Mouse (Mus musculus): ENCODE measurements around the gene Pmp22.

Gene Pmp22

GRCm38 (mm10) chr11:63126976-63127375 is 1.8 kb upstream of the Pmp22 start:
- no peak for DNase-seq (ENCODE audit: low read depth, low spot score)

DNA sequence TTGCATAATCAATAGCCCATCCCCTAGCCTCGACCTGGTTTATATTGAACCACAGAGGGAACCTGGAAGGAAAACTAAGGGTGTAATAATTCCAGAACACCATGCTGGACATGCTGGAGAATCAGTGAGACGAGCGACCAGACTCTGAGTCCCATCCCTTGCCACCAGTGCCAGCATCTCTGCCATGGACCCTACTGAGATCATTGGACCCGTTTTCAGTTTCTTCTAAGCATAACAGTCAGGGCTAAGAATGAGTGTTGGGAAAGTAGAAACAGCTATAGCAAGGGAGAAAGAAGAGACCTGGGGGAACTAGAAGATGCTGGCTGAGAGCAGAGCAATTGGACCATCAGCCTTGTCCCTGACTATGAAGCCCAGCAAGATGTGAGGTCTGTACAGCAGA is 1.3 kb upstream of the Pmp22 start:
- DNase-seq (ENCODE audit: low read depth, low spot score), result no peak

- no peak for DNase-seq (ENCODE audit: low read depth, low spot score)
Measured at GRCm38 (mm10) chr11:63129375-63129774, 593 bp downstream of the Pmp22 start.

DNA sequence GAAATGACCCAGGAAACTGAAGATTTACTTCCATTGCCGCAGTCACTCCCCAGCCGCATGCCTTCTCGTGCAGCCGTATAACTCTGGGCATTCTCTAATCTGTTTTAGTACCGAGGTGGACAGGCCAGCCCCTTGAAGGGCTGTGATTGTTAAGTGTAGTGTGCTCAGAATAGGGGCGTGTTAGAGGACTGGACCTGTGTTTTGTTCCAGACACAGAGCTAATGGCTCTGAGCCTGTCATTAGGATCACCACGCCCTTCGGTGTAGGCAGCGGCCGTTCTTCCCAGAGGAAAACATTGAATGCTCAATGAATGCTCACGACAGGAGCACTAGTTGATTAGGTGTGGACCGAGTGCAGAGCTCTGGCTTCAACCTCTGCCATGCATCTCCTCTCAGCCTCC is 1.1 kb downstream of the Pmp22 start:
- DNase-seq (ENCODE audit: low read depth, low spot score), result no peak

DNA sequence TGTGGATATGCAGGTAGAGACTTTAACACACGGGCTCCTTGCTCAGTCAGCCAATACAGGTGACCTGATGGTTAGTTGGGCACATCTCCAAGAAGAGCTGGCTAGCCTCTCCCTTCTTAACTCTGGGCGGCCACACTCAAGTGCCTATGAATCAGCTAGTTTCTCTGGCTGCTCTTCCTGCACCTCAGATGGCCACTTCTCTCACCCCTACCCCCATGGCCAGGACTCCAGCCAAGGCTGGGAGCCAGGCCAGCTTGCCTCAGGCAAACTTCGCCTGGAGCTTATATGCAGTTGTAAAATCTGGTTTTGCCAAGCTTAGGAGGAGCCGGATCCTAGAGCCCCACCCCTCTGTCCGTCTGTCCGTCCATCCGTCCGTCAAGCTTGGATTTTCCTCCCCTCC is 1.7 kb downstream of the Pmp22 start:
- DNase-seq (ENCODE audit: low read depth, low spot score), result no peak

GRCm38 (mm10) chr11:63131001-63131692 is 2.4 kb downstream of the Pmp22 start:
- DNase-seq (ENCODE audit: low read depth, low spot score), result no peak

DNA sequence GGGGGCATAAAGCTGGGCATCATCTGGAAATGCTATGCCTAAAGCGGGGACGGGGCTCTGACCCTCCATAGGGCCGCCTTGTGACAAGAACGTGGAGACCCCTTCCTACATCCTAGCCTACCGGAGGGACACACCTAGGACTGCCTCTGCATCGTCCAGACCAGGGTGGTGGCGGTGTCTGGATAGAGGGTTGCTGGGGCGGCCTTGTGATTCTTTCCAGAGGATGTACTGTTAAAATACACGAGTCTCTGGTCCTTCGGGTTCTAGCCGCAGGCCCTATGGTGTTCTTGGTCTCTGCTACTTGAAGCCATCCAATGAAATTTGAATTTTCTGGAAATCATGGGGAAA is 2.9 kb downstream of the Pmp22 start:
- DNase-seq (ENCODE audit: low read depth, low spot score), result no peak

GRCm38 (mm10) chr11:63132151-63132500 is 3.3 kb downstream of the Pmp22 start:
- DNase-seq (ENCODE audit: low read depth, low spot score), result no peak

GRCm38 (mm10) chr11:63132501-63133435 is 4.0 kb downstream of the Pmp22 start:
- peak; percentile 64 for DNase-seq (ENCODE audit: low read depth, low spot score)

- DNase-seq (ENCODE audit: low read depth, low spot score), result no peak
Measured at GRCm38 (mm10) chr11:63134021-63134420, 5.2 kb downstream of the Pmp22 start.

GRCm38 (mm10) chr11:63134742-63135482 is 6.1 kb downstream of the Pmp22 start:
- no peak for DNase-seq (ENCODE audit: low read depth, low spot score)

DNA sequence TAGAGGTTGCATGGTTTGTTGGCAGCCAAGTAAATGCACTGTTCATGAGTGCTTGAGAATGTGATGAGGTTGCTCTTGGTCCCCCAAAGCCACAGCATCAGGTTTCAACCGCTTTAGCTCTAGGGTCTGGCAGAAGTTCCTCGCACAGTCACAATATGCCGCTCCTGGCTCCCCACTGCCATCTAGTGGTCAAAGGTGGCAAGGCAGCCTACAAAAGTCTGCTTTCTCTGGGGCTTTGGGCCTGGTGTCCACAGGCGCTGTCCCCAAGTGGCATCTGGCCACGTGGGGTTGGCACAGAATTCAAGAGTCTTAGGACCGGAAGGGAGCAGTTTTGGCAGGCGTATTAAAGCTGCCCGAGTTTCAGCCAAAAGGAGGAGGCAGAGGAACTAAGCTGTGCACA is 6.8 kb downstream of the Pmp22 start:
- DNase-seq (ENCODE audit: low read depth, low spot score), result peak; percentile 89

GRCm38 (mm10) chr11:63136205-63136604 is 7.4 kb downstream of the Pmp22 start:
- no peak for DNase-seq (ENCODE audit: low read depth, low spot score)

- no peak for DNase-seq (ENCODE audit: low read depth, low spot score)
Measured at GRCm38 (mm10) chr11:63136836-63137416, 8.1 kb downstream of the Pmp22 start.

DNA sequence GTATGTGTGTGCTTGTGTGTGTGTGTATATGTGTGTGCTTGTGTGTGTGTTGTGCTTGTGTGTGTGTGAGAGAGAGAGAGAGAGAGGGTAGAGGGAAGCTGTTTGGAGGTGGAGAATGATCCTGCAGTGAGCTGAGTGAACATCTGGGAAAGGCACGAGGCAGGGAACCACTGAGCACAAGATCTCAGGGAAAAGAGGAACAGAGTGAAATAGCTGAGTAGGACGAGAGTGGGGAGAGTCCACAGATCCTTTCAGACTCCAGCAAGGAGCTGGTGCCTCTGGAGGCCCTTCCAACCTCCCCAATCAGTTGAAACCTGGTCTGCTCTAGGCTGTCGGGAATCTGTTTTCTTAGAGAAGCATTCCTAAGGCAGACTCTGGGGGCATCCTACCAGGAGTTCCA is 10.0 kb downstream of the Pmp22 start:
- no peak for DNase-seq (ENCODE audit: low read depth, low spot score)

- DNase-seq (ENCODE audit: low read depth, low spot score), result no peak
Measured at GRCm38 (mm10) chr11:63142311-63142710, 13.5 kb downstream of the Pmp22 start.

DNA sequence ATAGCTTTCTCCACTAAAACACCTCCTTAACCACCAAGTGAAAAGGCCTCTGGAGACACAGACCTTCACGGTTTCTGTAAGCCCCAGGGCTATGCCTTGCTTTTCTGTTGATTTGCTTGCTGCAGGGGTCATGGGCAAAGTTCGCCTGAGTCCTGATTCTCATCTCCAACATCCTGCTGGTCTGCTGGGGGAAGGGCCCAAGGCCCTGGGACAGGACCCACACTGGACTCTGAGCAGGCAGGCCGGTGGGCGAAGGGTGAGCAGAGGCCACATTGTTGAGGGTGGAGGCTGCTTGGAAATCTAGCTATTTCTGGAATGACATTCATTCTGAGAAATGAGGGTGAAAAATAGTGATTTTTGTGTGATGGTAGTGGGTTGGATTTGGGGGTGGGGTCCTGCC is 14.0 kb downstream of the Pmp22 start:
- no peak for DNase-seq (ENCODE audit: low read depth, low spot score)

GRCm38 (mm10) chr11:63143486-63143885 is 14.7 kb downstream of the Pmp22 start:
- no peak for DNase-seq (ENCODE audit: low read depth, low spot score)

GRCm38 (mm10) chr11:63146601-63147000 is 17.8 kb downstream of the Pmp22 start:
- no peak for DNase-seq (ENCODE audit: low read depth, low spot score)

GRCm38 (mm10) chr11:63148276-63148675 is 19.5 kb downstream of the Pmp22 start:
- DNase-seq (ENCODE audit: low read depth, low spot score), result no peak

DNA sequence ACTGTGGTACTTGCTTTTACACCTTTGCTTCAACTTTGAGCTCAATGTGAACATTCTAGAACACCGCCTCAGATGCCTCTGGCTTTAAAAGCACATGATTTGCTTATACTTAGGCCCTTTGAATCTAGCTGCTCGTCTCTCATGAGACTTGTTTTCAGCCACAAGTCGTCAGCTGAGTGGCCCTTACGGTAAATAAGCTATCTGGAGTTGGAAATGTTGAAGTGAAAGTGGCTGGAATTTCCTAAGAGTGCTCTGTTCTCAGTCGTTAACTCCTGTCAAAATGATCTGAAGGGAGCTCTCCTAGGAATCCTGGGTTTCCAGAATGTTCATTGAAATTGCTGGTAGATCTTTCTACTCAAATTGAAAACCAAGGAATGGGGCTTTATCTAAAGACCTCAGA is 23.1 kb downstream of the Pmp22 start:
- no peak for DNase-seq (ENCODE audit: low read depth, low spot score)

GRCm38 (mm10) chr11:63157117-63157516 is 28.3 kb downstream of the Pmp22 start:
- DNase-seq (ENCODE audit: low read depth, low spot score), result no peak
